Mouse (Mus musculus): ENCODE data around the gene Zfp59. TPM values are rescaled to one million over a fixed set of nuclear protein-coding genes. Genes with fewer than 3 reads are reported as not detected.

Zfp59 gene
- total and polyA plus RNA-seq, 2 experiments, result 0.31 to 2.5 TPM

DNA sequence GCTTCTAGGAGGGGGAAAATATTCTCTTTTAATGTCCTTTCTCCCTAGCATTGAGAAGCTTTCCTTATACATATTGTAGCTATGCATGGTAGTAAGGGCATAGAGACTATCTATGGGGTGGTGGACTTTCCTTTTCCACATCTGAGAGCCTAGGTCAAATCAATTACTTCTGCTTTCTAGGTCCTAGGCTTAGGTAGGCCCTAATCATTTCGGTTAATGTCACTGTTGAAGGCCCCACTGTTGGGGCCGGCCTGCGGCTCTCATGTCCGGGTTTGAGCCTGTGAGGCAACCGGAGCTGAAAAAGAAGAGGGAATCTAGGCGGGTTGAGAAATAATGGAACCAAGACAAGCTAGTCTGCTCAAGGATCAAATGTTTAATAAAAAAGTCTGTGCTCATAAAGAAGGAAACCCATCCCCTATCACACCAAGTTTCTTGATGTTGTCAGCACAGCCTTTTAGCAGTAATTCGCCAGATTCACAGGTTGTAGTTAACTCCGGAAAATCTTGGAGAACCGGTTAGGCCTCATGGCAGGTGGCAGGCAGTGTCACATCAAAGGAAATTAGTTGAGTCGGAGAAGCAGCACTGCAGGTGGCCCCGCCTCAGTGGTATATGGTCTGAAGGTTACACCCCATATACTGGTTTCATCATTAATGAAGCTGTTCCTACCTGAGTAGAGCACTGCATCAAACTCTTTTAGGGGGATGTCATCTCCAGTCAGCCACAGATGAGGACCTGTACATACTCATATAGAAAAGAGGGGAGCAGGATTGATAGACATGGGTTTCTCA lies 66.8 kb downstream of the Zfp59 start:
- Histone ChIP-seq H3K4me3 (ENCODE audit: insufficient read depth, low read depth, low read length) (no peak overlapping the region), H3K4me1 (ENCODE audit: control insufficient read depth, insufficient read depth, low read length) (no peaks in the 10 kb centered on the region), H3K9ac (ENCODE audit: low read depth, low read length) (no peak overlapping the region), H3K79me2 (ENCODE audit: control insufficient read depth, insufficient read depth, low read length) (no peaks in the 10 kb centered on the region), H3K27ac (replicated peaks; ENCODE audit: insufficient read depth, low read depth, low read length) (no peak overlapping the region), H3K36me3 (ENCODE audit: control insufficient read depth, insufficient read depth, low read length) (peaks cover under 1% of the 10 kb centered on the region; the same call in 1 of the 2 replicates), H3K27me3 (ENCODE audit: control insufficient read depth, insufficient read depth, low read length) (no peaks in the 10 kb centered on the region)
- no peak for DNase-seq (ENCODE audit: extremely low read depth, low read depth, low spot score)
- 78% methylated on average over 11 of the region's 11 CpGs for WGBS
- no peak for TF ChIP-seq CTCF (IDR thresholded peaks at IDR 0.05; ENCODE audit: low read depth, low read length)
- no peak for TF ChIP-seq POLR2A (IDR thresholded peaks at IDR 0.05; ENCODE audit: extremely low read depth, insufficient read depth, low read length)

Other genes with a start within 250 kb of the Zfp59 start
- 57.1 and 65.5 TPM in 2 replicates for gene Akt2, start 247.1 kb upstream of the Zfp59 start, total RNA-seq (2014; rRNA removed)
- 78.1 and 81.3 TPM in 2 replicates for gene Akt2, start 247.1 kb upstream of the Zfp59 start, polyA plus RNA-seq (2012; rRNA removed)
- not detected in 2 replicates for gene Ttc9b, start 184.7 kb upstream of the Zfp59 start, total RNA-seq (2014; rRNA removed)
- gene Ttc9b, start 184.7 kb upstream of the Zfp59 start, polyA plus RNA-seq (2012; rRNA removed), result not detected in 2 replicates
- gene Map3k10, start 164.0 kb upstream of the Zfp59 start, total RNA-seq (2014; rRNA removed), result 10.0 and 10.6 TPM in 2 replicates
- 20.1 and 21.5 TPM in 2 replicates for gene Map3k10, start 164.0 kb upstream of the Zfp59 start, polyA plus RNA-seq (2012; rRNA removed)
- 0.27 and 0.28 TPM in 2 replicates for gene Zfp607b, start 149.3 kb upstream of the Zfp59 start, total RNA-seq (2014; rRNA removed)
- gene Zfp607b, start 149.3 kb upstream of the Zfp59 start, polyA plus RNA-seq (2012; rRNA removed), result 0.05 and 0.40 TPM in 2 replicates
- 5.8 and 6.1 TPM in 2 replicates for gene Zfp60, start 107.2 kb upstream of the Zfp59 start, total RNA-seq (2014; rRNA removed)
- gene Zfp60, start 107.2 kb upstream of the Zfp59 start, polyA plus RNA-seq (2012; rRNA removed), result 0.83 and 1.1 TPM in 2 replicates
- 3.2 and 3.4 TPM in 2 replicates for gene Zfp626, start 31.4 kb upstream of the Zfp59 start, total RNA-seq (2014; rRNA removed)
- gene Zfp626, start 31.4 kb upstream of the Zfp59 start, polyA plus RNA-seq (2012; rRNA removed), result 0.26 and 0.35 TPM in 2 replicates
- gene Zfp607a, start 18.9 kb downstream of the Zfp59 start, total RNA-seq (2014; rRNA removed), result 1.9 and 2.6 TPM in 2 replicates
- 0.30 and 0.33 TPM in 2 replicates for gene Zfp607a, start 18.9 kb downstream of the Zfp59 start, polyA plus RNA-seq (2012; rRNA removed)
- 3.9 and 4.9 TPM in 2 replicates for gene Zfp974, start 90.9 kb downstream of the Zfp59 start, total RNA-seq (2014; rRNA removed)
- 0.49 and 0.80 TPM in 2 replicates for gene Zfp974, start 90.9 kb downstream of the Zfp59 start, polyA plus RNA-seq (2012; rRNA removed)
- 8.9 and 9.2 TPM in 2 replicates for gene Zfp780b, start 140.6 kb downstream of the Zfp59 start, total RNA-seq (2014; rRNA removed)
- gene Zfp780b, start 140.6 kb downstream of the Zfp59 start, polyA plus RNA-seq (2012; rRNA removed), result 1.2 and 1.3 TPM in 2 replicates
- 0.28 and 0.54 TPM in 2 replicates for gene Zfp850, start 175.5 kb downstream of the Zfp59 start, total RNA-seq (2014; rRNA removed)
- 0.02 TPM in 1 of 2 replicates, not detected in the other for gene Zfp850, start 175.5 kb downstream of the Zfp59 start, polyA plus RNA-seq (2012; rRNA removed)
- gene Psmc4, start 211.5 kb downstream of the Zfp59 start, total RNA-seq (2014; rRNA removed), result 98.8 and 111 TPM in 2 replicates
- 99.4 and 106 TPM in 2 replicates for gene Psmc4, start 211.5 kb downstream of the Zfp59 start, polyA plus RNA-seq (2012; rRNA removed)
- 0.07 and 0.74 TPM in 2 replicates for gene Fcgbp, start 232.6 kb downstream of the Zfp59 start, total RNA-seq (2014; rRNA removed)
- gene Fcgbp, start 232.6 kb downstream of the Zfp59 start, polyA plus RNA-seq (2012; rRNA removed), result 1.2 and 1.4 TPM in 2 replicates